Mouse (Mus musculus) testis, postnatal 14 days (tissue): ENCODE data around the gene Lix1.
"Not testable (repeated sequence)": the region's sequence is repeated elsewhere in the genome, so short reads cannot be mapped to it uniquely, and the experiment has no call there.

Source experiments
- DNase-seq: peaks from one replicate; pipeline ENCODE4 v3.0.0; 2021; ENCODE audit warnings: low spot score

Lix1 gene

GRCm38 (mm10) chr17:17496234-17496633, 93.8 kb downstream of the Lix1 start:
- not testable (repeated sequence) for DNase-seq

DNA sequence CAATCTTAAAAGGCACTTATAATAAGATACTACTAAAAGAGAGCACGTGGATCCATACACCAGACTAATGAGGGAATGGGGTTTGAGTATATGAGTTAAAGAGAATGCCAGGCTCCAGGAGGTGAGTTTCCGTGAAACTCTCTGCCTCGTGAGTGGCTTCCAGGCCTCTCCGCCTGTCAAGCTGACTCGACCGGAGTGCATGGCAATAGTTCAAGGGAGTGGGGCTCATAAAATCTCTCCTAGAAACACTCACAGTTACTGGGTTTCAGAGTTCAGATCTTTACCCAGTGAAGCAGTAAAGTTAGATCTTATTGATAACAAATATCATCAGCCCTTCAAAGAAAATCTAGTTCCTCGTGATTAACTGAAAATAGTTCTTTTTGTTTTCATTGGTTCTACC, 94.3 kb downstream of the Lix1 start:
- no peak for DNase-seq

DNA sequence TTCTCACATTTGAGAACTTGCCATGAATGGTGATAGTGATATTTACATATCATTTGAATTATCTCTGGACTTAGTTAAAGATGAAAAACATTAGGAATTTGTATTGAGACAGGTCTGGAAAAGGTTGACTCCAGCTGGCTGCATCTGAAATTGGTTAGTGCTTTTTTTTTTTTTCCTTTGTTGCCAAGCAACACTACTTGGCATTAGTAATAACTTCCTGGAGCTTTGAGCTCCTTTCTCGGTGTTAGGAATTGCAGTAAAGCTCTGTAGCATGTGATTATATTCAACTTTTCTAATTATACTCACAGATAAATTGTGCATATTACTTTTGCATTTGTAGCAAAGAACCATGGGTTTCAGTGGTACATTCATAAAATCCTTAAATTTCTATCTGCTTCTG, 96.4 kb downstream of the Lix1 start:
- no peak for DNase-seq

DNA sequence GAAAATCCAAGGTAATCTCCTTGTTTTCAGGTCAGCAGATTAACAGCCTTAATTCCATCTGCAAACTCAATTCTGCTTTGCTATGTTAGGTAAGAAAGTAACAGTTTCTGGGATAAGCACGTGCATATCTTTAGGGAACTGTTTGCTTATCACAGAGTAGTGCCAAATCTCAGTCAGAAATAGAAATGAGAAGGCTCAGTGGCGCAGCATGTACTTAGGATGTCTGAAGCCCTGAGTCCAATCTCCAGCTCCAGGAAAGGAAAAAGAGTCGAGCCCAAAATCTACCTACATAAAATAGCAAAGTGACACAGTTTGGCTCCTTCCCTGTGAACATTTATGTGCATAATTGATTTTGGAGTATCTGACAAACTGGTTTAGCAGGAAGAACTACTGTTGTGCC, 96.8 kb downstream of the Lix1 start:
- DNase-seq: no peak

DNA sequence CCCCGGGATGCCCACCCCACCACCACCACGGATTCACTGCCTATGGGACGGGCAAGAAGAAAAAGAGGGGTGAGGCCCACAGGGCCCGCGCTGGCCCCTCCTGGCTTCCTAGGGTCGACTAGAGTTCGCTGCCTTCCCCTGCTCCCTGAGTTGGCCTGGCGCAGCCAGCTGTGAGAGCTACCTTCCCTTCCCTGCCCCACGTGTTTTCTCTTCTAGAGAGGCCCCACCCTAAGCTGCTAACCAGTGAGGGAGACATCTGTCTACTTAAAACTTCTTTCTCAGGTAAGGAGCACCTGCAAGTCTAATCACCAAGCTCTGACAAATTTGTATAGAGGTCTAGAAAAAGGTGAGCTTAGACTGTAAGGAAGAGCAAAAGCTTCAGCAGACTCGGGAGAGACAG, 104.2 kb downstream of the Lix1 start:
- DNase-seq: no peak
